10 mouse cellular contexts compared by ENCODE assay signal in the genomic region with DNA sequence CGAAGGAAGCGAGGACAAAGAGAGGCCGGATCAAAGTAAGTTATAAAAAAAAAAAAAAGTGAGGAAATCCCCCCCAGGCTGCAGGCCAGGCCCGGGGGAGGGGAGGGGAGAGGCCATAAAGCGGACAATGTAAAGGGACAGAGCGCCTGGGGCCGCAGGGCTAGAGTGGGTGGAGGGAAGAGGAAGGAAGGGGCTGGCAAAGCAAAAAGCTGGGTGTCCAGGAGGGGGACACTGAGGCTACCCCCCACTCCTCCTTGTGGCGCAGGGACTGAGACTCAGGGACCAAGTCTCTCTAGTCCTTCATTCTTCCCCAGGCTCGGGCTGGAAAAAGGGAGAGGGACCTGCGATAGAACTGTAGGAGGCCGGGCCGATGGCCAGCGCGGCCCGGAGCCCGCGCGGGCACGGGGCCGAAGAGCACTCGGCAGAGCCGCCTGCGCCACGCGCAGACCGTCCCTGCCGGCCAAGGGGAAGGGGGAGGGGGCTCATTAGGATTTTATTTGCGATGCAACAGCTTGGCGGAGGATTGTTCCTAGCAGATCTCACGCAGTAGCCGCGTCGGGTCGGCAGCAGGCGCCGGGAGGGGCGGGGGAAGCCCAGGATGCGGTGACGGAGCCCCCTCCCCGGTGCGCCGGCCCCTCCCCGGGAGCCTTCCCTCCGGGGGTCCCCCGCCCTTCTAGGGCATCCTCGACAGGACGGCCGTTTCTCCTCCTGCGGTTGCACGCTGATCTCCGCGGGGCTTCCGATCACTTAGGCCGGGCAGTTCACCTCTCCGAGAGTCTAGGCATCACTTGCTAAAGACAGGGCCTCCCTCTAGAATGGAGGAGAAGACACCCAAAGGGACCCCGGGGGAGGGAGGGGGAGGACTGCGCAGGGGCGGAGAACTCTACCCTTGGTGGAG. TPM values are rescaled to one million over a fixed set of nuclear protein-coding genes. Genes with fewer than 3 reads are reported as not detected.
DNase-seq lines count a peak whose midpoint lies in the region; ATAC-seq lines count a peak whose summit lies in the region.
"Had no signal": no experiment of that assay in that cellular context is flagged by ENCODE, and none has a peak within 500 bp of the region (broad histone marks: within the 10 kb centered on the region; RNA-seq: fewer than 3 reads in every experiment).

No protein-coding gene starts in this region.

- H3K36me3 ChIP-seq in heart, embryonic 16.5 days (ENCODE audit: control insufficient read depth, insufficient read depth): no peaks in the 10 kb centered on the region
- H3K36me3 ChIP-seq in hindbrain, embryonic 14.5 days (replicated peaks; ENCODE audit: control insufficient read depth, insufficient read depth): no peaks in the 10 kb centered on the region
- no peaks in the 10 kb centered on the region for H3K36me3 ChIP-seq in liver, embryonic 12.5 days

- H3K27me3 ChIP-seq in heart, embryonic 16.5 days (ENCODE audit: control insufficient read depth, insufficient read depth, low read length): peaks cover 95% of the 10 kb centered on the region
- H3K27me3 ChIP-seq in hindbrain, embryonic 14.5 days (ENCODE audit: control insufficient read depth, insufficient read depth, low read length): peaks cover 100% of the 10 kb centered on the region
- H3K27me3 ChIP-seq in liver, embryonic 12.5 days (replicated peaks): peaks cover 98% of the 10 kb centered on the region

- intact Hi-C loops in left cerebral cortex, postnatal 36 days (cut with DNase I): no loop called here

- H3K9me3 ChIP-seq in heart, embryonic 16.5 days (replicated peaks; ENCODE audit: control insufficient read depth, low read length): no peaks in the 10 kb centered on the region
- no peaks in the 10 kb centered on the region for H3K9me3 ChIP-seq in hindbrain, embryonic 14.5 days (ENCODE audit: control insufficient read depth, low read length)
- no peaks in the 10 kb centered on the region for H3K9me3 ChIP-seq in liver, embryonic 12.5 days (replicated peaks)

- WGBS in heart, embryonic 16.5 days: 1% methylated on average over 52 of the region's 58 CpGs
- under 1% methylated on average over 56 of the region's 58 CpGs for WGBS in hindbrain, embryonic 14.5 days
- WGBS in liver, embryonic 12.5 days (ENCODE audit: insufficient replicate concordance): 0% methylated on average over 56 of the region's 58 CpGs

- peak overlapping the region; percentile 42; the same call in 1 of the 2 replicates for H3K4me2 ChIP-seq in heart, embryonic 16.5 days (ENCODE audit: low read depth, low read length)
- peak overlapping the region; percentile 8 for H3K4me2 ChIP-seq in hindbrain, embryonic 14.5 days (replicated peaks)
- no peak overlapping the region for H3K4me2 ChIP-seq in liver, embryonic 12.5 days

- DNase-seq in heart, adult 9 months (ENCODE audit: low spot score in 2 of 2): no peak
- DNase-seq in R1 (ENCODE audit: low read depth, low spot score): peak; percentile 50
- DNase-seq in hindbrain, embryonic 14.5 days (ENCODE audit: low spot score): no peak
- no peak for DNase-seq in ovary, postnatal 10 days (ENCODE audit: low spot score)
- DNase-seq in layer of hippocampus, adult 9-11 months: no peak
- DNase-seq in left cerebral cortex, postnatal 36 days (ENCODE audit: low spot score in 2 of 2): no peak

- H3K4me3 ChIP-seq in heart, embryonic 16.5 days (ENCODE audit: low read length): peak overlapping the region; percentile 24
- peak overlapping the region; percentile 23 for H3K4me3 ChIP-seq in hindbrain, embryonic 14.5 days (replicated peaks; ENCODE audit: low read length)
- H3K4me3 ChIP-seq in liver, embryonic 12.5 days: peak overlapping the region; percentile 23; the same call in 1 of the 2 replicates
- H3K4me3 ChIP-seq: erythroblast, embryonic 14.5 days had no signal

- H3K27ac ChIP-seq in heart, embryonic 16.5 days (ENCODE audit: low read length): no peak overlapping the region
- no peak overlapping the region for H3K27ac ChIP-seq in hindbrain, embryonic 14.5 days
- H3K27ac ChIP-seq in liver, embryonic 12.5 days: no peak overlapping the region

- no peak for ATAC-seq in heart, embryonic 16.5 days (replicated peaks; ENCODE audit: extremely low read depth, insufficient read depth, low FRiP score)
- ATAC-seq in hindbrain, embryonic 14.5 days (ENCODE audit: low FRiP score): no peak
- ATAC-seq in liver, embryonic 12.5 days: no peak

- H3K4me1 ChIP-seq in heart, embryonic 16.5 days (ENCODE audit: control insufficient read depth, insufficient read depth, low read length): 0 out of 2 replicates have a peak, but pooled peaks cover 2% of the 10 kb centered on the region
- H3K4me1 ChIP-seq in hindbrain, embryonic 14.5 days (replicated peaks; ENCODE audit: control insufficient read depth, insufficient read depth, low read length): no peaks in the 10 kb centered on the region
- H3K4me1 ChIP-seq in liver, embryonic 12.5 days: peaks cover 13% of the 10 kb centered on the region; the same call in 1 of the 2 replicates

- H3K9ac ChIP-seq in heart, embryonic 16.5 days (ENCODE audit: low read length): no peak overlapping the region
- H3K9ac ChIP-seq in hindbrain, embryonic 14.5 days: no peak overlapping the region
- H3K9ac ChIP-seq in liver, embryonic 12.5 days: no peak overlapping the region

RNA-seq across cellular contexts. Expression of gene Hoxb9, which starts 1.0 kb away (rescaled TPM):
- 0.10 TPM in 1 of 2 replicates, not detected in the other for polyA plus RNA-seq in heart, embryonic 16.5 days (2015; fragmentation: Nextera tagmentation; extraction: Ambion mirVana)
- 10.7 and 22.4 TPM in 2 replicates for polyA plus RNA-seq in hindbrain, embryonic 14.5 days (2014; fragmentation: Nextera tagmentation; extraction: Ambion mirVana)
- polyA plus RNA-seq in liver, embryonic 12.5 days (2016; fragmentation: Nextera tagmentation; extraction: Ambion mirVana): not detected in 2 replicates
- not detected for total RNA-seq in left cerebral cortex, postnatal 36 days (2021)
- total RNA-seq: layer of hippocampus, postnatal 10 days had no signal
- polyA plus RNA-seq: erythroblast, embryonic 14.5 days had no signal

RNA-seq across cellular contexts. Expression of gene Hoxb8, which starts 9.4 kb away (rescaled TPM):
- polyA plus RNA-seq in heart, embryonic 16.5 days (2015; fragmentation: Nextera tagmentation; extraction: Ambion mirVana): not detected in 2 replicates
- 41.2 and 50.6 TPM in 2 replicates for polyA plus RNA-seq in hindbrain, embryonic 14.5 days (2014; fragmentation: Nextera tagmentation; extraction: Ambion mirVana)
- not detected in 2 replicates for polyA plus RNA-seq in liver, embryonic 12.5 days (2016; fragmentation: Nextera tagmentation; extraction: Ambion mirVana)
- not detected for total RNA-seq in left cerebral cortex, postnatal 36 days (2021)
- total RNA-seq: layer of hippocampus, postnatal 10 days had no signal
- polyA plus RNA-seq: erythroblast, embryonic 14.5 days had no signal

RNA-seq across cellular contexts. Expression of gene Hoxb7, which starts 14.2 kb away (rescaled TPM):
- polyA plus RNA-seq in heart, embryonic 16.5 days (2015; fragmentation: Nextera tagmentation; extraction: Ambion mirVana): 0.31 and 0.43 TPM in 2 replicates
- 40.8 and 45.6 TPM in 2 replicates for polyA plus RNA-seq in hindbrain, embryonic 14.5 days (2014; fragmentation: Nextera tagmentation; extraction: Ambion mirVana)
- polyA plus RNA-seq in liver, embryonic 12.5 days (2016; fragmentation: Nextera tagmentation; extraction: Ambion mirVana): 0.18 and 0.37 TPM in 2 replicates
- not detected for total RNA-seq in left cerebral cortex, postnatal 36 days (2021)
- total RNA-seq: layer of hippocampus, postnatal 10 days had no signal
- polyA plus RNA-seq: erythroblast, embryonic 14.5 days had no signal

RNA-seq across cellular contexts. Expression of gene Hoxb6, which starts 20.0 kb away (rescaled TPM):
- polyA plus RNA-seq in heart, embryonic 16.5 days (2015; fragmentation: Nextera tagmentation; extraction: Ambion mirVana): 0.51 TPM in 1 of 2 replicates, not detected in the other
- 71.4 and 90.1 TPM in 2 replicates for polyA plus RNA-seq in hindbrain, embryonic 14.5 days (2014; fragmentation: Nextera tagmentation; extraction: Ambion mirVana)
- 0.30 TPM in 2 replicates for polyA plus RNA-seq in liver, embryonic 12.5 days (2016; fragmentation: Nextera tagmentation; extraction: Ambion mirVana)
- total RNA-seq in left cerebral cortex, postnatal 36 days (2021): not detected
- total RNA-seq: layer of hippocampus, postnatal 10 days had no signal
- polyA plus RNA-seq: erythroblast, embryonic 14.5 days had no signal

RNA-seq across cellular contexts. Expression of gene Hoxb5, which starts 30.9 kb away (rescaled TPM):
- polyA plus RNA-seq in heart, embryonic 16.5 days (2015; fragmentation: Nextera tagmentation; extraction: Ambion mirVana): 0.76 and 2.8 TPM in 2 replicates
- 140 and 157 TPM in 2 replicates for polyA plus RNA-seq in hindbrain, embryonic 14.5 days (2014; fragmentation: Nextera tagmentation; extraction: Ambion mirVana)
- 1.3 and 1.5 TPM in 2 replicates for polyA plus RNA-seq in liver, embryonic 12.5 days (2016; fragmentation: Nextera tagmentation; extraction: Ambion mirVana)
- not detected for total RNA-seq in left cerebral cortex, postnatal 36 days (2021)
- total RNA-seq: layer of hippocampus, postnatal 10 days had no signal
- polyA plus RNA-seq: erythroblast, embryonic 14.5 days had no signal

Comparison
In these comparisons a context has a peak if more than half of its experiments do, and no peak if none do; other contexts are left out.
1. RNA of gene Hoxb9, which starts 1.0 kb away (polyA plus RNA-seq): 10.7 to 22.4 TPM in hindbrain, embryonic 14.5 days; 0.10 TPM in heart, embryonic 16.5 days and not detected in liver, embryonic 12.5 days; every median in the first group is over 10 times any median in the second.
2. RNA of gene Hoxb8, which starts 9.4 kb away (polyA plus RNA-seq): 41.2 to 50.6 TPM in hindbrain, embryonic 14.5 days; not detected in heart, embryonic 16.5 days and not detected in liver, embryonic 12.5 days; every median in the first group is over 10 times any median in the second.
3. RNA of gene Hoxb7, which starts 14.2 kb away (polyA plus RNA-seq): 40.8 to 45.6 TPM in hindbrain, embryonic 14.5 days; 0.31 to 0.43 TPM in heart, embryonic 16.5 days and 0.18 to 0.37 TPM in liver, embryonic 12.5 days; every median in the first group is over 10 times any median in the second.
4. Peak in every context shown above with its lines, with median percentiles within 50 percentile points of each other: H3K4me3 ChIP-seq.